Mouse (Mus musculus): Measurements from ENCODE around the gene Ttc1.

- TF ChIP-seq EP300 (optimal IDR thresholded peaks at IDR 0.05) (no peak), CTCF (IDR thresholded peaks at IDR 0.05; ENCODE audit: low read depth) (peak; percentile 87)
Measured at GRCm38 (mm10) chr11:43783772-43784171, 36.0 kb upstream of the Ttc1 start.

All from stomach, postnatal 0 days (tissue).